Mouse (Mus musculus): ENCODE measurements at regions not wholly inside any gene's neighbourhood (a gene's known extent, or its start where the extent isn't known, plus 50 kb on each side); places are given as distances from the start of the nearest gene placed in this dataset.

- no peaks in the 10 kb centered on the region for H3K27me3 ChIP-seq (ENCODE audit: control insufficient read depth, insufficient read depth, low read length, poor library complexity, severe bottlenecking)
- DNase-seq (ENCODE audit: low read depth, low spot score): no peak
Measured at GRCm38 (mm10) chr2:124888209-124888608, 179.7 kb upstream of the Slc24a5 start.

GRCm38 (mm10) chr2:124895002-124895401, 172.9 kb upstream of the Slc24a5 start:
- DNase-seq (ENCODE audit: low read depth, low spot score): no peak
- Histone ChIP-seq H3K36me3 (ENCODE audit: control insufficient read depth, insufficient read depth, low read length, poor library complexity, severe bottlenecking) (no peaks in the 10 kb centered on the region), H3K27me3 (ENCODE audit: control insufficient read depth, insufficient read depth, low read length, poor library complexity, severe bottlenecking) (no peaks in the 10 kb centered on the region)

More at GRCm38 (mm10) chr2:124888209-124888608, 179.7 kb upstream of the Slc24a5 start:
- no peaks in the 10 kb centered on the region for H3K36me3 ChIP-seq (ENCODE audit: control insufficient read depth, insufficient read depth, low read length, poor library complexity, severe bottlenecking)

- Histone ChIP-seq H3K27me3 (ENCODE audit: control insufficient read depth, insufficient read depth, low read length, poor library complexity, severe bottlenecking) (no peaks in the 10 kb centered on the region), H3K36me3 (ENCODE audit: control insufficient read depth, insufficient read depth, low read length, poor library complexity, severe bottlenecking) (no peaks in the 10 kb centered on the region)
- no peak for DNase-seq (ENCODE audit: low read depth, low spot score)
Measured at GRCm38 (mm10) chr2:124903556-124903955, 164.4 kb upstream of the Slc24a5 start.

GRCm38 (mm10) chr2:124905076-124905475, 162.8 kb upstream of the Slc24a5 start:
- DNase-seq (ENCODE audit: low read depth, low spot score): peak; percentile 28
- H3K36me3 ChIP-seq (ENCODE audit: control insufficient read depth, insufficient read depth, low read length, poor library complexity, severe bottlenecking): no peaks in the 10 kb centered on the region
- H3K27me3 ChIP-seq (ENCODE audit: control insufficient read depth, insufficient read depth, low read length, poor library complexity, severe bottlenecking): no peaks in the 10 kb centered on the region

- H3K36me3 ChIP-seq (ENCODE audit: control insufficient read depth, insufficient read depth, low read length, poor library complexity, severe bottlenecking): no peaks in the 10 kb centered on the region
- no peaks in the 10 kb centered on the region; the same call in 1 of the 2 replicates for H3K27me3 ChIP-seq (ENCODE audit: control insufficient read depth, insufficient read depth, low read length, poor library complexity, severe bottlenecking)
- no peak for DNase-seq (ENCODE audit: low read depth, low spot score)
Measured at GRCm38 (mm10) chr2:124918986-124919761, 148.8 kb upstream of the Slc24a5 start.

GRCm38 (mm10) chr2:124919762-124920255, 148.1 kb upstream of the Slc24a5 start:
- no peak for DNase-seq (ENCODE audit: low read depth, low spot score)
- Histone ChIP-seq H3K36me3 (ENCODE audit: control insufficient read depth, insufficient read depth, low read length, poor library complexity, severe bottlenecking) (no peaks in the 10 kb centered on the region), H3K27me3 (ENCODE audit: control insufficient read depth, insufficient read depth, low read length, poor library complexity, severe bottlenecking) (no peaks in the 10 kb centered on the region; the same call in 1 of the 2 replicates)

- Histone ChIP-seq H3K27me3 (ENCODE audit: control insufficient read depth, insufficient read depth, low read length, poor library complexity, severe bottlenecking) (no peaks in the 10 kb centered on the region; the same call in 1 of the 2 replicates), H3K36me3 (ENCODE audit: control insufficient read depth, insufficient read depth, low read length, poor library complexity, severe bottlenecking) (no peaks in the 10 kb centered on the region)
- no peak for DNase-seq (ENCODE audit: low read depth, low spot score)
Measured at GRCm38 (mm10) chr2:124920265-124920664, 147.7 kb upstream of the Slc24a5 start.

- DNase-seq (ENCODE audit: low read depth, low spot score): peak; percentile 66
- Histone ChIP-seq H3K36me3 (ENCODE audit: control insufficient read depth, insufficient read depth, low read length, poor library complexity, severe bottlenecking) (no peaks in the 10 kb centered on the region), H3K27me3 (ENCODE audit: control insufficient read depth, insufficient read depth, low read length, poor library complexity, severe bottlenecking) (no peaks in the 10 kb centered on the region)
Measured at GRCm38 (mm10) chr2:124927882-124928758, 139.8 kb upstream of the Slc24a5 start.

GRCm38 (mm10) chr2:124928759-124929113, 139.2 kb upstream of the Slc24a5 start:
- H3K36me3 ChIP-seq (ENCODE audit: control insufficient read depth, insufficient read depth, low read length, poor library complexity, severe bottlenecking): no peaks in the 10 kb centered on the region
- DNase-seq (ENCODE audit: low read depth, low spot score): no peak
- no peaks in the 10 kb centered on the region for H3K27me3 ChIP-seq (ENCODE audit: control insufficient read depth, insufficient read depth, low read length, poor library complexity, severe bottlenecking)

GRCm38 (mm10) chr2:124930719-124931118, 137.2 kb upstream of the Slc24a5 start:
- Histone ChIP-seq H3K36me3 (ENCODE audit: control insufficient read depth, insufficient read depth, low read length, poor library complexity, severe bottlenecking) (no peaks in the 10 kb centered on the region), H3K27me3 (ENCODE audit: control insufficient read depth, insufficient read depth, low read length, poor library complexity, severe bottlenecking) (no peaks in the 10 kb centered on the region)
- no peak for DNase-seq (ENCODE audit: low read depth, low spot score)

- Histone ChIP-seq H3K36me3 (ENCODE audit: control insufficient read depth, insufficient read depth, low read length, poor library complexity, severe bottlenecking) (no peaks in the 10 kb centered on the region), H3K27me3 (ENCODE audit: control insufficient read depth, insufficient read depth, low read length, poor library complexity, severe bottlenecking) (no peaks in the 10 kb centered on the region; the same call in 1 of the 2 replicates)
- no peak for DNase-seq (ENCODE audit: low read depth, low spot score)
Measured at GRCm38 (mm10) chr2:124932566-124932965, 135.4 kb upstream of the Slc24a5 start.

- DNase-seq (ENCODE audit: low read depth, low spot score): no peak
- Histone ChIP-seq H3K36me3 (ENCODE audit: control insufficient read depth, insufficient read depth, low read length, poor library complexity, severe bottlenecking) (no peaks in the 10 kb centered on the region), H3K27me3 (ENCODE audit: control insufficient read depth, insufficient read depth, low read length, poor library complexity, severe bottlenecking) (no peaks in the 10 kb centered on the region; the same call in 1 of the 2 replicates)
Measured at GRCm38 (mm10) chr2:124933876-124934275, 134.0 kb upstream of the Slc24a5 start.

- Histone ChIP-seq H3K27me3 (ENCODE audit: control insufficient read depth, insufficient read depth, low read length, poor library complexity, severe bottlenecking) (no peaks in the 10 kb centered on the region), H3K36me3 (ENCODE audit: control insufficient read depth, insufficient read depth, low read length, poor library complexity, severe bottlenecking) (no peaks in the 10 kb centered on the region)
- no peak for DNase-seq (ENCODE audit: low read depth, low spot score)
Measured at GRCm38 (mm10) chr2:124948263-124948781, 119.6 kb upstream of the Slc24a5 start.

GRCm38 (mm10) chr2:124948812-124949211, 119.1 kb upstream of the Slc24a5 start:
- no peak for DNase-seq (ENCODE audit: low read depth, low spot score)
- Histone ChIP-seq H3K27me3 (ENCODE audit: control insufficient read depth, insufficient read depth, low read length, poor library complexity, severe bottlenecking) (no peaks in the 10 kb centered on the region), H3K36me3 (ENCODE audit: control insufficient read depth, insufficient read depth, low read length, poor library complexity, severe bottlenecking) (no peaks in the 10 kb centered on the region)

GRCm38 (mm10) chr2:124952212-124952611, 115.7 kb upstream of the Slc24a5 start:
- Histone ChIP-seq H3K36me3 (ENCODE audit: control insufficient read depth, insufficient read depth, low read length, poor library complexity, severe bottlenecking) (no peaks in the 10 kb centered on the region), H3K27me3 (ENCODE audit: control insufficient read depth, insufficient read depth, low read length, poor library complexity, severe bottlenecking) (no peaks in the 10 kb centered on the region)
- no peak for DNase-seq (ENCODE audit: low read depth, low spot score)
